Mouse (Mus musculus): ENCODE measurements around the gene Fam102a.

The Fam102a gene

GRCm38 (mm10) chr2:32608778-32609435, 73.8 kb downstream of the Fam102a start:
- DNase-seq (ENCODE audit: low read depth), result no peak

GRCm38 (mm10) chr2:32610610-32611229, 75.6 kb downstream of the Fam102a start:
- no peak for DNase-seq (ENCODE audit: low read depth)

GRCm38 (mm10) chr2:32612274-32612673, 77.1 kb downstream of the Fam102a start:
- DNase-seq (ENCODE audit: low read depth), result no peak

GRCm38 (mm10) chr2:32617109-32617508, 82.0 kb downstream of the Fam102a start:
- DNase-seq (ENCODE audit: low read depth), result no peak

GRCm38 (mm10) chr2:32617601-32618000, 82.5 kb downstream of the Fam102a start:
- DNase-seq (ENCODE audit: low read depth), result no peak

- DNase-seq (ENCODE audit: low read depth), result no peak
These were observed 82.9 kb downstream of the Fam102a start for GRCm38 (mm10) chr2:32618051-32618450.
